In genomic region chr2:103842299-103842698, GRCm38 (mm10) we compare ENCODE assay signal across 25 mouse cellular contexts. TPM values are rescaled to one million over a fixed set of nuclear protein-coding genes. Genes with fewer than 3 reads are reported as not detected.
A peak's percentile ranks its signal among the peaks of the same experiment; 100 is the strongest.
DNase-seq lines count a peak whose midpoint lies in the region; ATAC-seq and TF ChIP-seq lines count a peak whose summit lies in the region.
"Had no signal": no experiment of that assay in that cellular context is flagged by ENCODE, and none has a peak within 500 bp of the region (broad histone marks: within the 10 kb centered on the region; RNA-seq: fewer than 3 reads in every experiment).

No protein-coding gene starts in this region.

- no peak overlapping the region for H3K4me3 ChIP-seq in ES-E14 (ENCODE audit: insufficient read depth in 1 of 2, low read depth in 1 of 2, low read length in 2 of 2, poor library complexity in 1 of 2, severe bottlenecking in 1 of 2)
- H3K4me3 ChIP-seq in midbrain, embryonic 10.5 days: no peak overlapping the region
- H3K4me3 ChIP-seq: heart, adult 2 months; heart, embryonic 15.5 days; intestine, embryonic 15.5 days; left cerebral cortex, adult 2 months; limb, embryonic 10.5 days; liver, embryonic 15.5 days; lung, embryonic 15.5 days had no signal

- H3K9me3 ChIP-seq in ES-E14 (ENCODE audit: control insufficient read depth, insufficient read depth, low read depth, low read length): no peaks in the 10 kb centered on the region
- H3K9me3 ChIP-seq in midbrain, embryonic 10.5 days (replicated peaks): no peaks in the 10 kb centered on the region
- H3K9me3 ChIP-seq: heart, embryonic 15.5 days; intestine, embryonic 15.5 days; limb, embryonic 10.5 days; liver, embryonic 15.5 days; lung, embryonic 15.5 days had no signal

- WGBS in midbrain, embryonic 10.5 days: 82% methylated on average over 5 of the region's 5 CpGs

- H3K27me3 ChIP-seq in midbrain, embryonic 10.5 days (ENCODE audit: low read depth, poor library complexity, severe bottlenecking): no peaks in the 10 kb centered on the region
- H3K27me3 ChIP-seq: heart, embryonic 15.5 days; intestine, embryonic 15.5 days; liver, embryonic 15.5 days; lung, embryonic 15.5 days had no signal

- in situ Hi-C loops in ES-E14 (cut with MboI; ENCODE audit: low sequenced_read_pairs in 2 of 2, unreplicated experiment in 2 of 2): no loop called here

- H3K36me3 ChIP-seq in ES-E14 (ENCODE audit: control insufficient read depth, insufficient read depth, low read length, poor library complexity, severe bottlenecking): no peaks in the 10 kb centered on the region
- H3K36me3 ChIP-seq in midbrain, embryonic 10.5 days: no peaks in the 10 kb centered on the region
- H3K36me3 ChIP-seq: heart, embryonic 15.5 days; intestine, embryonic 15.5 days; limb, embryonic 10.5 days; liver, embryonic 15.5 days; lung, embryonic 15.5 days had no signal

- no peak overlapping the region for H3K9ac ChIP-seq in ES-E14 (ENCODE audit: insufficient read depth, low read depth, low read length, poor library complexity, severe bottlenecking)
- H3K9ac ChIP-seq: heart, embryonic 15.5 days; hindbrain, embryonic 14.5 days; intestine, embryonic 15.5 days; liver, embryonic 15.5 days; lung, embryonic 15.5 days had no signal

- DNase-seq in A20 (ENCODE audit: low read depth, low spot score): peak; percentile 28
- no peak for DNase-seq in ES-E14 (ENCODE audit: low read depth, low spot score)
- DNase-seq in brain, adult 2 months (ENCODE audit: low read depth, low spot score): peak; percentile 21
- no peak for DNase-seq in midbrain, embryonic 10.5 days (ENCODE audit: low spot score)
- no peak for DNase-seq in embryo, embryonic 10.5 days (ENCODE audit: low spot score)
- no peak for DNase-seq in thymus, postnatal 36 days
- DNase-seq: cerebellum, adult 18-20 months; cerebellum, postnatal 25 days; gastrocnemius, postnatal 25 days; heart, adult 2 months; heart, postnatal 36 days; kidney, adult 8-10 months; kidney, postnatal 10 days; liver; lung, postnatal 4 days; thymus, postnatal 14 days had no signal

- peaks cover 0 to 19% of the 10 kb centered on the region in 2 experiments; a peak in 2 of 4 replicates for H3K4me1 ChIP-seq in ES-E14 (ENCODE audit: control insufficient read depth in 2 of 2, insufficient read depth in 2 of 2, low read length in 2 of 2, poor library complexity in 1 of 2)
- no peaks in the 10 kb centered on the region for H3K4me1 ChIP-seq in midbrain, embryonic 10.5 days
- H3K4me1 ChIP-seq: heart, embryonic 15.5 days; intestine, embryonic 15.5 days; liver, embryonic 15.5 days; lung, embryonic 15.5 days had no signal

- peak overlapping the region; percentile 67; the same call in 1 of the 2 replicates for H3K27ac ChIP-seq in ES-E14 (ENCODE audit: insufficient read depth, low read depth, low read length, poor library complexity, severe bottlenecking)
- no peak overlapping the region for H3K27ac ChIP-seq in midbrain, embryonic 10.5 days (replicated peaks)
- H3K27ac ChIP-seq: heart, adult 2 months; heart, embryonic 15.5 days; hindbrain, embryonic 14.5 days; intestine, embryonic 15.5 days; left cerebral cortex, adult 2 months; limb, embryonic 10.5 days; liver, embryonic 15.5 days; lung, embryonic 15.5 days had no signal

- peak; percentile 90 for ATAC-seq in megakaryocyte progenitor cell, adult 5-6 weeks (replicated peaks; ENCODE audit: poor library complexity)
- ATAC-seq: forebrain, embryonic 16.5 days; intestine, embryonic 15.5 days had no signal

TF ChIP-seq in ES-E14, 5 proteins besides CTCF, POLR2A, EP300 and RAD21:
- peak; percentile 69 for TF ChIP-seq MAFK (IDR thresholded peaks at IDR 0.05; ENCODE audit: insufficient read depth, low read depth, low read length)
- TF ChIP-seq HCFC1 (IDR thresholded peaks at IDR 0.05; ENCODE audit: borderline replicate concordance, insufficient read depth, low read length): no peak
- TF ChIP-seq ZNF384 (IDR thresholded peaks at IDR 0.05; ENCODE audit: low read depth, low read length): peak; percentile 93

RNA-seq across cellular contexts. Expression of gene Caprin1, which starts 44.9 kb away (rescaled TPM):
- 398 and 416 TPM in 2 replicates for total RNA-seq in ES-E14 (2012; rRNA removed)
- total RNA-seq in megakaryocyte progenitor cell, adult 5-6 weeks (2015): 402 and 462 TPM in 2 replicates
- 443 and 535 TPM in 2 replicates for total RNA-seq in megakaryocyte progenitor cell, adult 5-6 weeks (2017)
- 508 and 536 TPM in 2 replicates for polyA plus RNA-seq in midbrain, embryonic 10.5 days (2016; fragmentation: Nextera tagmentation; extraction: Ambion mirVana)

Comparison
In these comparisons a context has a peak if more than half of its experiments do, and no peak if none do; other contexts are left out.
1. DNase-seq: peak in A20 (single experiment) and brain, adult 2 months (single experiment); none in ES-E14 (single experiment), midbrain, embryonic 10.5 days (single experiment), embryo, embryonic 10.5 days (single experiment) and thymus, postnatal 36 days (0 of 2).